Mouse (Mus musculus) layer of hippocampus, adult 2 months (tissue): ENCODE measurements at regions not wholly inside any gene's neighbourhood (a gene's known extent, or its start where the extent isn't known, plus 50 kb on each side); places are given as distances from the start of the nearest gene placed in this dataset.
A peak's percentile ranks its signal among the peaks of the same experiment; 100 is the strongest.
"Not testable (repeated sequence)": the region's sequence is repeated elsewhere in the genome, so short reads cannot be mapped to it uniquely, and the experiment has no call there.

Experiments used
- DNase-seq, 2 experiments: peaks; one replicate each; pipeline ENCODE4 v3.0.0; 2022; ENCODE audit warnings: low spot score in 2 of 2
- H3K27ac ChIP-seq: fragments of 200-600 bp; 2 replicates; pipeline ENCODE4 v1.8.1; 2022
- H3K4me3 ChIP-seq: fragments of 200-600 bp; 2 replicates; pipeline ENCODE4 v1.8.1; 2022; ENCODE audit warnings: mild to moderate bottlenecking
- CTCF ChIP-seq: fragments of 200-600 bp; conservative IDR thresholded peaks from 2 replicates; pipeline ENCODE4 v1.8.1; 2022; ENCODE audit warnings: antibody characterized with exemption, mild to moderate bottlenecking, moderate library complexity

- H3K27ac ChIP-seq: no peak overlapping the region
- H3K4me3 ChIP-seq: no peak overlapping the region
- no peak for TF ChIP-seq CTCF
- DNase-seq: no peak
These were observed 469.6 kb downstream of the Anxa1 start for GRCm38 (mm10) chr19:19921109-19921508.

- no peak for TF ChIP-seq CTCF
- Histone ChIP-seq H3K27ac (no peak overlapping the region), H3K4me3 (no peak overlapping the region)
- DNase-seq: peak; percentile 10 to 51
These were observed 504.6 kb downstream of the Anxa1 start for GRCm38 (mm10) chr19:19885933-19886710.

- TF ChIP-seq CTCF: no peak
- DNase-seq: no peak
- Histone ChIP-seq H3K27ac (no peak overlapping the region), H3K4me3 (no peak overlapping the region)
These were observed 509.8 kb downstream of the Anxa1 start for GRCm38 (mm10) chr19:19880895-19881294.

GRCm38 (mm10) chr19:19848152-19848551 lies 542.6 kb downstream of the Anxa1 start:
- no peak for DNase-seq
- TF ChIP-seq CTCF: no peak
- no peak overlapping the region for H3K4me3 ChIP-seq
- no peak overlapping the region for H3K27ac ChIP-seq

- H3K4me3 ChIP-seq: no peak overlapping the region
- no peak for DNase-seq
- no peak overlapping the region for H3K27ac ChIP-seq
- no peak for TF ChIP-seq CTCF
These were observed 582.8 kb downstream of the Anxa1 start for GRCm38 (mm10) chr19:19807992-19808391.

- Histone ChIP-seq H3K4me3 (no peak overlapping the region), H3K27ac (no peak overlapping the region)
- TF ChIP-seq CTCF: no peak
- DNase-seq: no peak
These were observed 596.9 kb downstream of the Anxa1 start for GRCm38 (mm10) chr19:19793835-19794234.

GRCm38 (mm10) chr19:19783507-19783906 lies 607.2 kb downstream of the Anxa1 start:
- Histone ChIP-seq H3K4me3 (no peak overlapping the region), H3K27ac (no peak overlapping the region)
- TF ChIP-seq CTCF: no peak
- no peak for DNase-seq

- peak; percentile 19 to 48 for DNase-seq
- H3K27ac ChIP-seq: no peak overlapping the region
- H3K4me3 ChIP-seq: no peak overlapping the region
- TF ChIP-seq CTCF: no peak
These were observed 612.9 kb downstream of the Anxa1 start for GRCm38 (mm10) chr19:19777891-19778290.

GRCm38 (mm10) chr19:19770990-19771389 lies 619.8 kb downstream of the Anxa1 start:
- no peak for DNase-seq

GRCm38 (mm10) chr19:19750069-19750599 lies 639.1 kb upstream of the Rorb start:
- not testable (repeated sequence) for DNase-seq, H3K4me3 ChIP-seq, H3K27ac ChIP-seq

More at GRCm38 (mm10) chr19:19770990-19771389, 619.8 kb downstream of the Anxa1 start:
- no peak overlapping the region for H3K4me3 ChIP-seq
- TF ChIP-seq CTCF: no peak
- no peak overlapping the region for H3K27ac ChIP-seq

- no peak for TF ChIP-seq CTCF
- Histone ChIP-seq H3K27ac (no peak overlapping the region), H3K4me3 (no peak overlapping the region)
- no peak for DNase-seq
These were observed 637.0 kb upstream of the Rorb start for GRCm38 (mm10) chr19:19747821-19748488.

- Histone ChIP-seq H3K4me3 (no peak overlapping the region), H3K27ac (no peak overlapping the region)
- peak; percentile 4 to 14 for DNase-seq
- TF ChIP-seq CTCF: no peak
These were observed 608.9 kb upstream of the Rorb start for GRCm38 (mm10) chr19:19719939-19720338.
